Mouse (Mus musculus) thymus, postnatal 25 days (tissue): ENCODE measurements around the gene Unc5b.

Source experiments
- DNase-seq: peaks from one replicate; pipeline ENCODE4 v3.0.0; 2022

Gene Unc5b

DNA sequence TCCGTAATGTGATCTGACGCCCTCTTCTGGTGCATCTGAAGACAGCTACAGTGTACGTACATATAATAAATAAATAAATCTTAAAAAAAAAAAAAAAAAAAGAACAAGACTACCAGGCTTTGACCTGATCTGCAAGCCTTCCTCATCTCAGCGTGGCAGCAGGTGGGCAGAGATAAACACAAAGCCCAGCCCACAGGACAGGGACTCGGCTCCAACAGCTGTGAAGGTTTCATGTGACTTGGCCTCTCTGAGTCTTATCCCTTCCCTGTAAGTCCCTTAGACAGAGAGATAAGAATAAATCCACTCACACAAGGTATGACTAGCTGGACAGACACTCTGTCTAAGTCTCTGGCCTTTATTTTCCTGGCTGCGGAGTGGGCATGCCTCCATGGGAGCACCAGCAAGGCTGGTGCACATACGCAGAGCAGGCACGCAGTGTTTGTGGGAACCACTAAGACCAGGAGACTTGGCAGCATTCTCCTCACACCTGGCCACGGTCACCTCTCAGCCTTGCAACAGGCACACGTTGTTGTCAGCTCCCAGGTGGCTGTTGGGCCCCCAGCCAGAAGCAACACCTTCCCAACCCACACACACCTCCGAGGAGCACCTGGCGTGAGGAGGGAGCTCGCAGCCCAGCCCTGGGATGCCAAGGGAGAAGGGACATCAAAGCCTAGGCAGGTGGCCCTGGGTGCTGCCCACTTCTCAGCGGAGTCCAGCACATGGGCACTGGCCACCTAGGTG lies 33.5 kb downstream of the Unc5b start:
- no peak for DNase-seq

DNA sequence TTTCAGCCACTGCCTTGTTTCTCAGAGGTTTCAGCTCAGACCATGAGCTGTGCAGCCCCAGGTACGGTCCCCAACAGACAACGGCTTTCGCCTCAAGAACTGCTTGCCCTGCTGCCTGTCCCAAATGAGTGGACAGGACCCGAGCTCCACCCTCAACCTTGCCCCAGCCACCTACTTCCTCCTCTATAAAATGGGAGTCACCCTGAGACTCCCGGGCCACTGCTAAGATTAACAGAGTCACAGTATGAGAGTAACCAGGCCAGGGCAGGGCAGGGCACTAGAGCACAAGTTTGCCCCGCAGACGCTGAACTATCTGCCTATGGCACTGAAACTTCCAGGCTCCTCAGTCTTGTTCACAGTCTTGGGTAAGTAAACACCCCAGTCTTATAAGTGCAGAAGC lies 34.9 kb downstream of the Unc5b start:
- DNase-seq: no peak

DNA sequence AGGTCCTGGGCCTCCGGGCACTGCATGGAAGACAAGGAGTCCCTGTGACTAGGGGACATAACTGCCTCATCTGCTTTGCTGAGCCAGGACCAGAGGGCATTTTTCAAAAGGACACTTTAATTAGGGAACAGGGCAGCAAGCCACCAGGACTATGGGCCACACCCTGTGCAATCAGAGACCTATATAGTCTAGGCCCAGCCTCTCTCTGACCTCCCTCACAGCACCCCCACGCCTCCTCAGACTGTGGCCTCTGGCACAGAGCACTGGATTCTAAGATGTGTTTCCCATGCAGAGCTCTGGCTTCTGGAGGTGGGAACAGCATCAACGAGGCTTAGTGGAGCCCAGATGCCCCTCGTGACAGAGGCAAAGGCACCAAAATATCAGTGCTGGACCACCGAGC lies 35.4 kb downstream of the Unc5b start:
- no peak for DNase-seq

DNA sequence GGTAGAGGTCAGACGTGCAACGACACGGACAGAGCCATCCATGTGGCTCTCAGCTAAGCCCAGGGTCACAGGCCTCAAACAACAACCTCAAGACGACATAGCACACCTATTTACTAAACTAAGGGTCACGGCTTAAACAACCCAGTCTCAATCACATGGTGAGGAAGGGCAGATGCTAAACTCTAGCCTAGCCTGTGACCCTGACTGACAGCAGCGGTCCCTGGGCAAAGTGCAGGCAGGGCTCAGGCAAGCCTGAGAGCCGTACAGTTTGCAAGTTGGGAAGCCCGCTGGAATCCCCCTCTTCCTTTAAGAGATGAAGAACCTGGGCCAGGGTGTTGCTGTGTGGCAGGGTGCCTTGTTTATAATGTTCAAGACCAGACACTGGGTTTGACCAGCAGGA lies 36.6 kb downstream of the Unc5b start:
- no peak for DNase-seq

DNA sequence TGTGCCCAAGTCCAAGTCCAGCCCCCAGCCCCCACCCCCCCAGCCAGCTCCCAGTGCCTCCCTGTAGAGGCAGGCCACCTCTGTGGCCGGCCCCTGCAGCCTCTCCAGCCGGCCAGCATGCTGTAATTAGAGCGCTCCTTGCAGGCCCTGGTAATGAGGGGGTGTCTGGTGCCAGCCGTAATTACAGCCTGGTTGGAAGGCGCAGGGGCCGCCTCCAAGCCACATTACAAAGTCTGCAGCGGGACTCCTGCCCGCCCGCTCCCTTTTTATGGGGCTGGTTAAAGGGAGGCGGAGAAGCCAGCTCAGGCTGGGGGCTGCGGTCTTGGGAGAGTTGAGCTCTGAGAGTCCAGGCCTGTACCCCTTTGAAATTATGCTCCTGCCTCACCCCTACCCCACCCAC lies 37.0 kb downstream of the Unc5b start:
- no peak for DNase-seq

DNA sequence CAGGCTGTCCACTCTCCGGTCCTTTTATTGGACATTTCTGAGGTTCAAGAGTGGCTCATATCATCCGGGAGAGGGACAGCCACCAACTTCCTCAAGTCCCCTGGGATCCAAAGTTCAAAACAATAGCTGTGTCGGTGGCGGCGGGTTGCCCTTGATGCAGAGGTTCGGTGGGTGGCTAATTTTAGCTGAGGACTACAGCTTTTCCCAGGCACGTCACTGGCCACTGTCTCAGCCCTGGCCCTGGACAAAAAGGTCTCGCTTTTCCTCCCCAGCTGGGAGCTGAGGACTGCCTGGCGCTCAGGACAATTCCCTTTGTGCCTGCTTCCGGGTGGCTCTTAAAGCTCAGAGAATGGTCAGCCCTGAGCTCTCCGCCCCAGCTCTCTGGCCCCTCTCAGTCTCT lies 38.5 kb downstream of the Unc5b start:
- DNase-seq: no peak

DNA sequence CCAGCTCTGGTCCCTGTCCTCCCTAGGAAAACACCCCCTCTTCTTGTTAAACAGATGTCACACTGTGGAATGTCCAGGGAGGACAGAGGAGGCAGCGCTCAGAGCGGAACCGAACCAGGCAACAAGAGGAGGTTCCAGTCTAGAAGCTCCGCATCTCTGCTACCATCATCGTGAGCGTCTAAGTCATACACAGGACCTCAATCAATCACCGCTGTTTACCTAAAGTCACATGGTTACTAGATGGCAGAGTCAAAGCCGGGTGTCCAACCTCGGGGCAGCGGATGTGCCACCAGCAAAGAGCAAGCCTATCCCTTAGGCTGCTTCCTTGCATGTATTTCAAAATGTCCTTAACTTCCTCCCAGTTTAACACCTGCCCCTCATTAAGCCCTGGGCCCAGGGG lies 39.0 kb downstream of the Unc5b start:
- no peak for DNase-seq

DNA sequence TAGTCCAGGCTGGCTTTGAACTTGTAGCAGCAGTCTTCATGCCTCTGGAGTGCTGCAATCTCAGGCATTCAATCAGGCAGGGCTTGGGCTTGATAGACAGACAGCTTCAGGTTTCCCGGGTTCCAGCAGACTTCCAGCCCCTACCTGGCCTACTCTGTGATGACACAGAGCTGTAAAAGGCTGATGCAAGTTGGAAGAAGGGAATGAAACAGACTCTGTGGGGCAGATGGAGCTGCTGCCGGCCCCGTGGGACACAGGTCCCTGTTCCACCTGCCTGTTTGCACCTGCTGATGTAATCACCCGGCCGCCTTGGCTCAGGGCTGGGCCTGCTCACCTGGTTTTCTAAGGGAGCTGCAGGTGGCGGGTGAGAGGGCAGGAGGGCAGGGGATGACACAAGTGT lies 40.5 kb downstream of the Unc5b start:
- DNase-seq: no peak

DNA sequence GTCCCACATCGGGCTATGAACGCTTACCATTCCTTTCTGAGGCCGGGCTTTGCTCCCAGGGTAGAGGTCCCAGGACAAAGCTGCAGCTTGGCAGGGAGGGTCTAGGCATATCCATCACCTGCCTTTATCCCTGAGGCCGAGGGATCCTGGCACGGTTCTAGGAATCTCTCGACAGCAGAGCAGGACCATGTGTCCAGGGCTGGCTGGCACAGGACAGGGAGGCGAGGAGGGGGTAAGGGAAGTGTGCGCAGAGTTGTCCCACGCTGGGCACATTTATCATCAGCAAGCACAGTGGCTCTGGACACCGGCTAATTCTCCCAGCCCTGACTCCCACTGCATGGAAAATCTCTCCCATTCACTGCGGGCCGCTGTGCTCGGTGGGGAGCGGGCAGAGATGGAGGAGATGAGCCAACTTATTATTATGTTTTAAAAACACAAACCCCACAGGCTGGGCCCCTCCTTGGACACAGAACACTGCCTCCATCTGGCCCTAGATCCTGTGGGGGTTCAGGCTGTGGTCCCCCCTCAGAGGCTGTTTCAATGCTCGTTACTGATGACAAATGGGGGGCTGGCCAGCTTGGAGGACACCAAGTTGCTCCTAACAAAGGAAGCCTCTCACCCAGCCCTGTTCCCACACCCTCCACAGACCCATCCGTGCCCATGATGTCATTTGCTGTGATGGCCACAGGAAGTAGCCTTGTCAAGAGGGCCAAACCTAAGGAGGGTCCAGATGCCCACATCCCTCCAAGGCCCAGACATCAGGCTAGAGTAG lies 43.9 kb downstream of the Unc5b start:
- DNase-seq: no peak

DNA sequence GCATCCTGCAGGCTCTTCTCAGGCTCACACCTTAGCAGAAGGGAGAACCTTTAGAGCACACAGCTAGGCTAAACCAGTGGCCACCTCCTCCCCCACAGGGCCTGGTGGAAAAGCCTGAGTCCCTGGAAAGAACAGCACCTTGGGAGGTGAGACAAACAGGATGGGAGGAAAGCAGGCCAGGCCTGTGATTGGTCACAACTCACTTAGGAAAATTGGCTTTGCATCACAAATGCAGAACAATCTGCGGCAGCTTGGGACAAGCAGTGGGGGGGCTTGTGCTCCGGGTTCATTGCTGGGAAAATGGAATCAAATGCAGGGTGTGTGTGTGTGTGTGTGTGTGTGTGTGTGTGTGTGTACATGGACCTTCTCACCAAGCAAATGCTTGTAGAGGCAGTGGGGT lies 47.8 kb downstream of the Unc5b start:
- no peak for DNase-seq

DNA sequence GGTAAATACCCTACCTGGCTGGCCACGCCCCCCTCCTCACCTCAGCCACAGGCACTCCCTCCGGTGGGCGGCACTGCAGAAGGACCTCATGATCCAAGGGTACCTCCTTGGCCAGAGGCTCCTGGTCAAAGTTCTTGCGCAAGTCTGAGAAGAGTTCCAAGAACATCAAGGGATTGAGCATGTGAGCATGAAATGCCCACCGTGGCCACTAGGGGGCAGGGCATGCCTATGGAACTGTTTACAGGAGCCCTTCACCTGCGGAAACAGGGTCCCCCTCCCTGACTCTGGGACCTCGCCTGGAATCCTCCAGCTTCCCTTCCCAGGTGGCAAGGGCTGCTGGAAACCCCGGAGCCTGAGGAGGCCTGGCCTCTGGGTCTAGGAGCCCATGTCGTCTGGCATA lies 51.8 kb downstream of the Unc5b start:
- peak; percentile 66 for DNase-seq

DNA sequence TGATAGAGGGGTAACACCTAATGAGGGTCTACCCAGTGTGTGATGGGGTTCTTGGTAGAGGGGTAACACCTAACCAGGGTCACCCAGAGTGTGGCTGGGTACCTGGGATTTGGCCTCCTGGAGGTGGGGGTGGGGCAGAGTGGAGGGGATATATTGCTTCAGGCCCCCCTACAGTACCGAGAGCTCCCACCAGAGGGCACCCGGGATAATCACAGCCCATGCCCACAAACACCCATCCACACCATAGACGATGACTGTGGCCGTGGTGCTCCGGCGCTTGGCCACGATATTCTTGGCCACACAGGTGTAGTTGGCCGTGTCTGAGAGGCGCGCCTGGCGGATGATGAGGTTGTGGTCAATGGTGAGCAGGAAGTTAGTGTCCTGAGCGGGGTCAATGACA lies 52.8 kb downstream of the Unc5b start:
- peak; percentile 55 for DNase-seq

DNA sequence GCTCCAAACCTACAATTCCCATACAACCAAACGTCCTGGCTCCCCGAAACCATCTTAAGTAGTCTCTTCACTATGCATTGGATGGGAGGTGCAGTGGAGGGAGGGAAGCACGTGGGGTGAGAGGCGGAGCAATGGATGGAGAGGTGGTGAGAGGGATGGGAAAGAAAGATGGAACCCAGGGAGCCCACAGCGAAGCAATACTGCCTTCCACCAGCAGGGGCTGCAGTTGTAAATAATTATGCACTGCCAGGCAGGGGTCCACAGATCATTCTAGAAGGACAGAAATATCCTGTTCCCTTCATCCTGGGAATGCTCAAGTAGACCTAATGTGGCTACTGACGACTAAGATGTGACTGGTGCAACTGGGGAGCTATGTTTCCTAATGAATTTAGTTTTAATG lies 55.9 kb downstream of the Unc5b start:
- no peak for DNase-seq

DNA sequence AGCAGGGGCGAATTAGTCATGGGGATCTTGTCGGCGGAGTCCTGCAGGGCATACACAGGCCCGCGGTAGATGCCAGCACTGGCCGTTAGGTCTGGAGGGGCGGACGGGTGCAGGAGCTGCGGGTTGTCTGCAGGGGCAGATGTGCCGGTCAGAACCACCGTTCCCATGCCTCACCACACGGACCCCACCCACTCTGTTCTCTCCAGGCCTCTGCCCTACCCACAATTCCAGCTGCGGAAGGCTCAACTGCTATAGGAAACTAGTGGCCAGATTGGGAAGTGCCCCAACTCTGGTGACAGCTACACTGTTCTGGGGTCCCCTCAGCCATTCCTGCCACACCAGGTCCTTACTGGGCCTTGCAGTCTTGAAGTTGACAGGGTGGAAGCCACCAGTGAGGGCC lies 56.8 kb downstream of the Unc5b start:
- no peak for DNase-seq

DNA sequence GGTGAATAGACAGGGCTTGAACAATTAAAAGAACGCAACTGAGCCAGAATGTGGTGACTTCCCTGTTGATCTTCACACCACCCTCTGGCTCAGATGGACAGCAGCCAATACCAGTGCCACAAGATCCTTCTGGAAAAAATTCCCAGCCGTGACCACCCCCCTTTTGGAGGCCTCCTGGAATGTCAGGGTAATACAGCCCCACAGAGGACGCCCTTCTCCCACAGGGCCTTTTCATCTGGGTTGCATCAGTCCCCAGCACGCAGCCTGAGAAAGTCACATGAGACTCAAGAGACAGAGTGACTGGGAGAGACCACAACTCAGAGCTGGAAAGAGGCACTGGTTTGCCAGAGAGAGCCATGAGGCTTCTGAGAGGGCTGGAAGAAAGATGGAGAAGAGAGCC lies 60.5 kb downstream of the Unc5b start:
- no peak for DNase-seq

DNA sequence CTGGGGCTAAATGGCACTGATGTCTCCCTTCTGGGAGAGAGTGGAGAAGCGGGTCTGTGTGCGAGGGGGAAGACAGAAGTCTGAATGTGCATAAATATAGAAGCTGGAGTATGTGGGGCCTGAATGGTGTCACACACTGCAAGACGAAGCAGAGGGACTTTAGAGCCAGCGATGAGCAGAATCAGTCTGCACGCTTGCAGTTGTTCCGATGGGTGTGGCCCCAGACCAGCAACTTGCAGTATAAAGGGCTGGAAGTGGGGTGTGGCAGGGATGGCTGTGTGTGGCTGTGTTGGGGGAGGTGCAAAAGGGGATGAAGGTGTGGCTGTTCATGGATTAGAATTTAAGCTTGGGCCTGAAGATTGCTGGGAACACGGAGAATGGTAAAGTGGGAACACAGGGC lies 62.8 kb downstream of the Unc5b start:
- no peak for DNase-seq

DNA sequence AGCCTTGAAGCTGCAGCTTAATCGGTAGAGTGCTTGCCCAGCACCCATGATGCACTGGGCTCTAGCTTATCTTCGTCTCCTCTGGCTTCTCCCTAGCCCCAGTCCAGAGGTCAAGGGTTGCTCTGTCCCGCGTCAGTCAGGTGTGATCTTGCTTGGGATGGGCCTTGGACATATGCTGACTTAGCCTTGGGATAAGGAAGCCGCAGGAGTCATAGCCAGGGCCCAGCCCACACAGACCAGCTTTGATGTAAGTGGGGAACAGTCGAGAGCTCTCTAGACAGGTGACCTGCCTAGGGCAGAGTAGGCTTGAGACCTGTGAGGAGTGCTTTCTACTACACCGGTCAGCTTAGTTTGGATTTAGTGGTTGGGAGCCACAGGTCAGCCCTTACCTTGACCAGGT lies 64.0 kb downstream of the Unc5b start:
- no peak for DNase-seq

DNA sequence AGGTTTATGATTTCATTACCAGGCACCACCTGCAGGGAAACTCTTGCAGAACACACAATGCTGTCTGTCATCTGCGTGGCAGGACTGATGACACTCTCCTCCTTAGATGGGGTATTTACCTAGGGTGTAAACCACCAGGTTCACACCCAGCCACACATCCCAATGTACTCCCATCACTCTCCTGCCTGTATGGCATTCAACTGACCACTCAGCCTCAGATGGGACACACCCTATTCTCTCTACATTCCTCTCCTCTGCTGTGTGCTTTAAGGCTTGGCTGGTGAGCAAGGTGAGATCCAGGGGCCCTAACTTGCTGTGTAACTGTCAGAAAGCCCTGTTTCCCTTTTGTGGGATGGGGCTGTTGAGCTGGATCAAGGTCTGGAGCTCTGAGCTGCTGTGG lies 69.3 kb downstream of the Unc5b start:
- DNase-seq: no peak

DNA sequence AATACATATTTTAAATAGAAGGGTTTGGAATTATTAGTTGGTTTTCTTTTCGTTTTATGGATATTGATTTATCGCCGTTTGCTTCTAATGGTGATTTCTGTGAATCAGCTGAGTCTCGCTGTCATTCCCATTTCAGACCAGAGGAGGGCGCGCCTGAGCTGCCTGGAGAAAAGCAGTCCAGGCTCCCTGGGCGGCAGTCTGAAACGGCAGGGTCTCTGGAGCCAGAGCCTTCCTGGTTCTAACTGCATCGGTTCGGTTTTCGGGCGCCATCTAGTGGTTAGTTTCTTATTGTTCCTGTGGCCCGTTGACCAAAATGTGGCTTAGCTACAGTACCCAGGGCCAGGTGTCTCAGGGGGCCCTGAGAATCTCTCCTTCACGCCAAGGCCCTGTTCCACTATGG lies 71.0 kb downstream of the Unc5b start:
- peak; percentile 87 for DNase-seq

DNA sequence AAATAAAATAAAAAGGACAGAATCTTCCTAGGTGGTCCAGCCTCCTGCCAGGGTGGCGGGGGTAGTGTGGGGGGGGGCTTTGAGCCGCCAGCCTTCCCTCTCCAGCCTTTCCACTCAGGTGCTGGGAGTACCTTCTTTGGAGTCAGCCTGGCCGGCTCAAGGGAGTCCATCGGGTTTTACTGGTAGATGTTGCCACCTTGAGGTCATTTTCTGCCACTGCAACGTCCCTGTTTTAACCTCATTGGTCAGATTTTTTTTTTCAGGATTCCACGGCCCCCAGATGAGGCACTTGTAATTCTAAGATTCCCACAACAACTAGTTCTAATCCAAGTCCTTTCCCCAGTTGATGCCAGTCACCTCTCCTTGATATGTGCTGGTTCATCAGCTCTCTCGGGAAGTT lies 74.4 kb downstream of the Unc5b start:
- peak; percentile 64 for DNase-seq

DNA sequence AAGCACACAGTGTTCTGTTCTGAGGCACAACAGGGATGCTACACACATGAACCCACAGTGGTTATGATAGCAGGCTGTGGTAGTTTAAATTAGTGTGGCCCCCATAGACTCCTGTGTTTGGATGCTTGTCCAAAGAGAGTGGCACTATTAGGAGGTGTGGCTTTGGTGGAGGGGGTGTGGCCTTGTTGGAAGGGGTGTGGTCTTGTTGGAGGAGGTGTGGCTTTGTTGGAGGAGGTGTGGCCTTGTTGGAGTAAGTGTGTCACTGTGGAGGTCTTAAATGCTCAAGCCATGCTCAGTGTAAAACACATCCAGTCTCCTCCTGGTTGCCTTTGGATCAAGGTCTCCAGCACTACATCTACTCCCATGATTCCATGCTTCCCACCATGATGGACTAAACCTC lies 75.2 kb downstream of the Unc5b start:
- DNase-seq: no peak

DNA sequence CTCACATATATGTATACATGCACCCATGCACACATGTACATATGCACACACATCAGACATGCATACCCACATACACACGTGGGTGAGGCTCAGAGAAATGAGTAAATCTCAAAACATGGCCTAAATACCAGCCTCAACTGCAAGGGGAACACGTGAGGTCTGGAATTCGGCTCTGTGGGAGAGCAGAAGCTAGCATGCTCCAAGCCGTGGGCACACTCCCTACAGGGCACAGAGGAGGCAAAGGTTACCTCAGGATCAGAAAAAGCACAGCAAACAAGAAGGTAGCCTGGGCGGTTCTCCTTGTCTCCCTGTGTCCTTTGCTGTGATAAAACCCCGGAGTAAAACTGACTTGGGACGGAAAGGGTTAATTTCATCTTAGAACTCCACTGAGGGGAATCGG lies 77.4 kb downstream of the Unc5b start:
- DNase-seq: no peak

DNA sequence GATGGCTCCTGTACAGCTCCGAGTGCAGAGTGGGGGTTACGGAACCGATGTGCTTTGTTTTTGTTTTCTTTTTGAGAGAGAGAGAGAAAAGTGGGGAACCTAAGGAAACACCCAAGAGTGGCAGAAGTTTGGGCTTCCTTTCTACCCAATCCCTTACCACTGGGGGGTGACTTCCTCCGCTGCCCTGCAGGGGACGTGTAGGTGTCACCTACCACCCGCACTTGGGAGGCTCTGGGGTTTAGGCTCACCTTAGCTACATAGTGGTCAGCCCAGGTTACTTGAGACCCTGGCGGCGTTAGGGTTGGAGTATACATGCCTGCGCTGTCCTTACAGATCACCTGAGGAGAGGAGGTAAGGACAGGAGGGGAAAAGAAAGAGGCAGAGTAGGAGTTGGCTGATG lies 78.1 kb downstream of the Unc5b start:
- peak; percentile 48 for DNase-seq

DNA sequence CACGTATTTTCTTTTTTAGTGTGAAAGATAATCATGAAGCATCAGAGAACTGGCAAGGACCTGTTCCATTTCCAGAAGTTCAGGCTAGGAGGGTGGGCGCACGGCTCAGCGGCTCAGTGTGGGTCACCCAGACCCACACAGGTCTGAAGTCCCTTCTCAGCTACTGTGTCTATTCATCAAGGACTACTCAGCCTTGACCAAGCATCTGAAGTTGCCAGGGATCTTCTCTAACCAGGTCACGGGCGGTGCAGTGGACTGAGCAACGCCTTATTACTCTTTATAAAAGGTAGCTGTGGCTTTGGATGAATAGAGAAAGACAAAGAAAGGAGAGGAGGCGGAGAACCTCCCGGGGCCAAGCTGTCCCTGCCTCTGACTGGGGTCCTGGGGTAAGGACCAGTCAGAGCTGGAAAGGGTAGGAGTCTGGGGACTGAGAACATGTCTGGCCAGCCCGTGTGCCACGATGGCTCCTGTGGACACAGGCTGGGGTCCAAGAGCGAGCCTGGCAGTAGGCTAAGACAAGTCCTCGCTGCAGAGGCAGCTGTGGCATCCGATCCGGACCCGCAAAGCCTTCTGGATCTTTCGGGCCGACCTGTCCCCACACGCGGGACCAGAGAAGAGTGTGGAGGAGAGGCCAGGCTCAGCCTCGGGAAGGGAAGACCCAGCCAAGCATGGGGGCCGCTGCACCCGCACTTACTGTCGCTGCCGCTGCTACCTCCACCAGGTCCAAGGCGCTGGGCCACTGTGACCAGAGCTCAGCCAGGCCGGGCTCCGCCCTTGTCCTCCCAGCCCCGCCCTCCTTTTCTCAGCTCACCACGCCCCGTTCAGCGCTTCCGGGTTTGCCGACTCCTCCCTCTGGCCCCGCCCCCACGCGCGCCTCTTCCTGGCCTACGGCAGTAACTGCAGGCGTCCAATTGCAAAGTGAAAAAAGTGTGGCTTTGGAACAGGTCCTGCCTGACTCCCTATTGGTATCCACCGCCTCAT lies 79.1 kb downstream of the Unc5b start, which contains the start of gene Slc29a3:
Gene Slc29a3, minus strand, starts transcription at position 755 of the 981 bp plus-strand sequence.
- peak; percentile 98 for DNase-seq
